Mouse (Mus musculus): ENCODE results near the gene Trp73.

Trp73 gene

GRCm38 (mm10) chr4:154142211-154143040 is 2.4 kb upstream of the Trp73 start, which contains the start of gene Wrap73:
Wrap73 (plus strand) TSS chr4:154142372.
- DNase-seq (ENCODE audit: low spot score) = peak; percentile 92

GRCm38 (mm10) chr4:154141009-154141867 is 1.2 kb upstream of the Trp73 start:
- no peak for DNase-seq (ENCODE audit: low spot score)

- no peak for DNase-seq (ENCODE audit: low spot score)
Measured at GRCm38 (mm10) chr4:154140213-154141008, 403 bp upstream of the Trp73 start.

- DNase-seq (ENCODE audit: low spot score) = no peak
Measured at GRCm38 (mm10) chr4:154139671-154140181, 282 bp downstream of the Trp73 start.

- DNase-seq (ENCODE audit: low spot score) = no peak
Measured at GRCm38 (mm10) chr4:154137139-154137538, 2.9 kb downstream of the Trp73 start.

GRCm38 (mm10) chr4:154134803-154135202 is 5.2 kb downstream of the Trp73 start:
- DNase-seq (ENCODE audit: low spot score) = no peak

- DNase-seq (ENCODE audit: low spot score) = no peak
Measured at GRCm38 (mm10) chr4:154131894-154132293, 8.1 kb downstream of the Trp73 start.

GRCm38 (mm10) chr4:154129950-154130349 is 10.1 kb downstream of the Trp73 start:
- DNase-seq (ENCODE audit: low spot score) = no peak

- DNase-seq (ENCODE audit: low spot score) = no peak
Measured at GRCm38 (mm10) chr4:154127273-154127672, 12.7 kb downstream of the Trp73 start.

- DNase-seq (ENCODE audit: low spot score) = no peak
Measured at GRCm38 (mm10) chr4:154125202-154125601, 14.8 kb downstream of the Trp73 start.

- no peak for DNase-seq (ENCODE audit: low spot score)
Measured at GRCm38 (mm10) chr4:154123553-154123952, 16.5 kb downstream of the Trp73 start.

- DNase-seq (ENCODE audit: low spot score) = no peak
Measured at GRCm38 (mm10) chr4:154122374-154122773, 17.6 kb downstream of the Trp73 start.

GRCm38 (mm10) chr4:154121800-154122199 is 18.2 kb downstream of the Trp73 start:
- DNase-seq (ENCODE audit: low spot score) = no peak

- no peak for DNase-seq (ENCODE audit: low spot score)
Measured at GRCm38 (mm10) chr4:154119208-154119607, 20.8 kb downstream of the Trp73 start.

GRCm38 (mm10) chr4:154118782-154119181 is 21.2 kb downstream of the Trp73 start:
- no peak for DNase-seq (ENCODE audit: low spot score)

- peak; percentile 21 for DNase-seq (ENCODE audit: low spot score)
Measured at GRCm38 (mm10) chr4:154116421-154116820, 23.6 kb downstream of the Trp73 start.

- DNase-seq (ENCODE audit: low spot score) = no peak
Measured at GRCm38 (mm10) chr4:154109850-154110243, 30.2 kb downstream of the Trp73 start.

GRCm38 (mm10) chr4:154109216-154109849 is 30.7 kb downstream of the Trp73 start:
- DNase-seq (ENCODE audit: low spot score) = peak; percentile 56

GRCm38 (mm10) chr4:154106497-154107061 is 33.4 kb downstream of the Trp73 start:
- no peak for DNase-seq (ENCODE audit: low spot score)

- peak; percentile 42 for DNase-seq (ENCODE audit: low spot score)
Measured at GRCm38 (mm10) chr4:154105381-154106001, 34.5 kb downstream of the Trp73 start.

Data from MN1 (cell line).